Mouse (Mus musculus) heart, adult 18-20 months (tissue): ENCODE data around the gene Blm. TPM values are rescaled to one million over a fixed set of nuclear protein-coding genes. Genes with fewer than 3 reads are reported as not detected.

Source experiments
- DNase-seq, 2 experiments: peaks; one replicate each; pipeline ENCODE4 v3.0.0; 2021 to 2022; ENCODE audit warnings: mixed read lengths in 1 of 2
- long read RNA-seq, 2 experiments: library from polyadenylated mRNA; stranded (forward); transcript quantifications; one replicate each; pipeline ENCODE4 v2.0.0; 2021
- total RNA-seq, 2 experiments: library from RNA; stranded (reverse); gene quantifications; 2 replicates each; pipeline ENCODE4 v1.2.3; 2021

Gene Blm
- 1 to 10 TPM in 1 of 2 experiments, under 1 TPM in 1; 0.94 to 1.3 TPM for total RNA-seq
- long read RNA-seq, experiment 1, partial matches to known transcripts, result 0 of 1 reads
- long read RNA-seq, experiment 1, other reads (novel, unspliced or antisense), result 1 of 1 reads
- long read RNA-seq, experiment 2, result 0 reads

DNA sequence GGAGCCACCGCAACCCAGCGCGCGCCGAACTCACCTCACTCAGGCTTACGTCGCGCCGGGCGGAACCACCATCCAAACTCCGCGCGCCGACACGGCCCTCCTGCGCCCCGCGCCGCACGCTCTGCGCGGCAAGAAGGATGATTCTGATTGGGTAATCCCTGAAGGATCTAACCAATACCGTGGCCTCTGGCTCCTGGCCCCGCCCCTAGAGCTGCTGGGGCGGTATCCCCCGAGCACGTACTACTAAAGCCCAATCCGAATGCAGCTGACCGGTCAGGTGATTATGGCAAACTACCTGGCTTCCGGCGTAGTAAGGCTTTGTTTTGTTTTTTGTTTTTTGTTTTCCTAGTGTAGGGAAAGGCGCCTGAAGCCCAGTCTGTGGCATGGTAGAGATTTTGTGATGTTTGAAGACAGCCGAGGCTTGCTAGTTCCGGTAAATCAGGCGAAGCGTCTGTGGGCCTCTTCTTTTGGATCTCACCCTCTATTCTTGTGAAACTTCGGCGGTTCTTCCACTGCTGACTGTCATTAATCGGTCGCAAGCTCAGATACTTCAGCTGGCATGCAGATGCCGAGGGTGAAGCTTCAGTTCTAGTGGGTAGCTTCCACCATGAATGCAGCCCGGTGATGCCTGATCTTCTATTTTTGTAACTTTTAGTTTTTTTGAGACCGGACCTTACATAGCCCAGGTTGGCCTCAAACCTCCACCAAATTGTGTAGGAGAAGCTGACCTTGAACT lies at the start of gene Blm:
Blm (minus strand) TSS at position 111 of the 736 bp plus-strand sequence.
- peak; percentile 96 to 98 for DNase-seq

DNA sequence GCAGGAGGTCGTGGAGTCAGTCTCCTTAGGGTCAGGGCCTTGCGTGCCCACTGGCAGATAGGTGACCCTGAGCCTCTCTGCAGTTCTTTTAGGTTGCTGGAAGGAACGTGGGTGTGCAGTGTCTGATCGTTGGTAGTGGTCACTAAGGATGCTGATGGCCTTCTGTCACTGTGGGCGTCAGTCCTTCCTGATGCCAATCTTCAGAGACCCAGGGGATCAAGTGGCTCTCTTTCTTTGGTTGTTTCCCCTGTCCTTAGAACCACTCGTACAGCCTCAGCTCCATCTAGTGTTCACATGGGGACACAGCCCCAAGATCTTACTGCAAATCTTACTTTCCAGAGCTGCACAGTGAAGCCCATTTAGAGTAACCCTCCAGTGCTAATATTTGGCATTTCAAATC lies 49.1 kb upstream of the Blm start:
- DNase-seq, result peak; percentile 70 to 79

DNA sequence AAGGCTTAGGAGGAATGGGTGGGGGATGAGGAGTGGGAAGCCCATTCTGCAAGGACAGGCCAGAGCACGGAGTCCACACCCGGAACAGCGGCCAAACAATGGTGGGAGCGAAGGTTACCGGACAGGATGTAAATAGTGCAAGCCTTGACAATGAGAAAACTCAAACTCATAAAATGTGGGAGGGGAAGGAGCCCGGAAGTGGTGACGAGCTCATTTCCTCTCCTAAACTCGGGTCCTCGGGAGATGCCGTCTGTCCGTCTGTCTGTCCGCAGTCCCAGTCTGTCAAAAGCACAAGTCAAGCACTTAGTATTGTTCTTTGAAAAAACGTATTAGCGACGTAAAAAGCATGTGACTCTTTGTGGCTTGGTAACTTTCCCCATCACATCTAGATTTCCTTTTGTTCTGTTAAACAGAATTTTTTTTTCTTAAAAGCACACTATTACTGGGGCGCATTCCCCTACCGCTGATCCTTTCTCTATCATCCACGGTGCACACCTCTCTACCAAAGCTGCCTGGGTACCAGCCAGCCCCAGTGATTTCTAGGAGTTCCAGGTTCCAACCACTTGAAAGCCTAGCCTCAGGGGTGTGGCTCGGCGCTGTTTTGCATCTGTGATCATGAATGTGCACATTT lies 48.0 kb upstream of the Blm start:
- DNase-seq, result peak; percentile 64 to 73

DNA sequence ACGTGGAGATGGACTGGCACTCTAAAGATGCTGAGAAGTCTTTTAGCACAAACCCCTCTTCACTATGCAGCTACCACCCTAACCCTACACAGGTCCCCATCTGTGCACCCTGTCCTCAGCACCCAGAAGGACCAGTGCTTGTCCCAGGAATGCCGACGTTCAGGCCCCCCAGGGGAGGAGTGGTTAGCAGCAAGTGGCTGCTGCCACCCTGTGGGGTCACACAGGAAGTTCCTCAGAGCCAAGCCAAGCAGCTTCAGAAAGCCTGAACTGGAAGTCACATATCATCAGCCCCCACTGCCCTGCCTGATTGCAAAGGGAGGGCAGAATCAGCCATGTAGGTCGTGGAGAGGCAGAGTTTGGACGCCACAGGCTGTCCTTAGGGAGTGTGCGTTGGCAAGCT lies 45.4 kb upstream of the Blm start:
- DNase-seq, result peak in 1 of 2 experiments; percentile 51

DNA sequence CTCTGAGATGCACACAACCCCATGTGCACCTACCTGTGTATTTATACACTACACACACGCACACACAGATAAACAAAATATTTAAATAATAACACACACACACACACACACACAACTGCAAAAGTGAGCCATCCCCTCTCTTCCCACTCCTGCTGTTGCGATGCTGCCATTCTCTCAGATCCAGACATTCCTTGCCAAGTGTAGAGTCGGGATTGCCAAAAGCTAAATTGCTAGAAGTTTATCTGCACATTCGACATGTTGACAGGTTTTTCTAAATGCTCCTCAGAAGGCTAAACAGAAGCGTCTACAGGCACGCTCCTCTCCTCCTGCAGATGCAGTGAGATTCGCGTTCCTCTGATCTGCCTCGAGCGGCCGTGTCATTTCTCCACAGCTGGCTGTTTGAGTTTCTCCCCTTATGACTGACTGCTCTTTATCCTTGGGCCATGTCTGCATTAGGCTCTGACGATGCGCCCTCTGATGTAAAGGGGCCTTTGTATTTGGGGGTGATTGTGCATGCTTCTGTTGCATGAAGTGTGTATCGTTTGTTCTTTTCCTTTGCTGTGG lies 42.6 kb upstream of the Blm start:
- DNase-seq, result no peak

DNA sequence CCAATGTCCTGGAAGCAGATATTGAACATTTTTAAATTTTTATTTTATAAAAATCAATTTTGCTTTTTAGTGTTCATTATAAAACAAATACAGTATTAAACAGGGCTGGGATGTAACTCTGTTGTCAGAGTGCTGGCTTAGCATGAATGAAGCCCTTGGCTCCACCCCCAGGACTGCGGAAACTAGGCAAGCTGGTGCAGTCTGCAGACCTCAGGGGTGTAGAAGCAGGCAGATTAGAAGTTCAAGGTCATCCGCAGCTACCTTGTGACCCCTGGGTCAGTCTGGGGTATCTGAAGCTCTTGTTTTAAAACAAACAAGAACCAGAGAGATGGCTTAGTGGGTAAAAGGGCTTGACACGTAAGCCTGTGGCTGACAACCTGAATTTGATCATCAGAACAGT lies 41.7 kb upstream of the Blm start:
- no peak for DNase-seq

DNA sequence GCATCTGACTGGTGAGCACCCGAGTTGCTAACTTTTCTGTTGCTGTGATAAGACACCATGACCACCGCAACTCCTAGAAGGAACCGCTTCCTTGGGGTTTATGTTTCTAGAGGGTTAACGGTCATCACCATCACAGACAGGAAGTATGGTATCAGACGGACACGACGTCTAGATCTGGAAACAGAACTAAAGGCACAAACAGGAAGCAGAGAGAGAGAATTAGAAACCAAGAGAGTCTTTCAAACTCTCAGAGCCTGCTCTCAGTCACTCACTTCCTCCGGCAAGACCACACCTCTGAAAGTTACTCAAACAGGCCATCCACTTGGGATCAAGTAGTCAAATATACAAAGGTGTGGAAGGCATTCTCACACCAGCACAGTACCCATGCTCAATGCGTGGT lies 40.8 kb upstream of the Blm start:
- no peak for DNase-seq

DNA sequence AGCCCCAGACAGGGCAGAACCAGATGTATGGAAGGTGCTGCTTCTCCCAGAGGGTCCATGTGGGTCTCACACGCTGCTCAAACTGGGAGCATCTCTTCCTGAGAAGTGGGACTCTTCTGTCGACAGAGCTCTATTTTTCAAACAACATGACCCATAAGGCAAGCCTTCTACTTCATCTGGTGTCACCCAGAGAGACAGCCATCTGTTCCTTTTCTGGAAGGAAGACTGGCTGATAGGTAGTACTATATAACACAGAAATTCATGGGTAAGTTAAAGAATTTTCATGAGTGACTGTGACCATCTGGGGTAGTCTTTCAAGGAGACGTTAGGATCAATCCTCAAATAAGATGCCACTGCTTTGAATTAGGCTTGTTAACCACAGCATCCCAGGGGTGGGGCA lies 38.2 kb upstream of the Blm start:
- DNase-seq, result no peak

DNA sequence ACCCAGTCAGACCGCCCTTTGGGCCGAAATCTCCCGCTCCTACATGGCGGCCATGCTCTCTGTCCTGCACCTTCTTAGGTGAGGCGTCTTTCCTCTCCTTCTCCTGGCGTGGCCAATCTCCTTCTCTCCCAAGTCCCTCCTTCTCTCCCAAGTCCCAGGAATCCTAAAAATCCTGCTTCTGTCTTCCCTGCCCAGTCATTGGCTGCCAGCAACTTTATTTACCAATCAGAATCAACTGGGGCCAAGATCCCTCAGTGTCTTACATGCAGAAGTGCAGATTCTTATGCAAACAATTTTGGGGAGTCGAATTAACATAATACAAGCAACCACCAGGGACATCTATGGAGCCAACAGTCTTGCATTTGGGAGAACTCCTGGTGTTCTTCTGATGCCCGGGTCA lies 33.1 kb upstream of the Blm start:
- no peak for DNase-seq

DNA sequence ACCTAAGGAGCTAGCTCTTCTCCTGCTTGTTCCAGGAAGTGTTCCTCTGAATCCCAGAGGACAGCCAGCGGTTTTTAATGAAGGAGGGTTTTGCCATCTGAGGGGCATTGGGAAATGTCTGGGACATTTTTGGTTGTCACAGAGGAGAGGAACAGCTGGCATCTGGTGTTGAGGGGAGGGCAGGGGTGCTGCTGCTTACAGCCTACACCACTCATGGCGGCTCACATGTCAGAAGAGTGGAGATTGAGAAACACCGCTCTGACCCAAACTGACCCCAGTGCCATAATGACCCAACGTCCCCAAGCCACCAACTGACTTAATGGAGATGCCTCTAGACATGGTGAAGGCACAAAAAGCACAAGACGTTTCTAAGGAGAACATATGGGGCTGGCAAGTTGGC lies 27.0 kb upstream of the Blm start:
- DNase-seq, result no peak

DNA sequence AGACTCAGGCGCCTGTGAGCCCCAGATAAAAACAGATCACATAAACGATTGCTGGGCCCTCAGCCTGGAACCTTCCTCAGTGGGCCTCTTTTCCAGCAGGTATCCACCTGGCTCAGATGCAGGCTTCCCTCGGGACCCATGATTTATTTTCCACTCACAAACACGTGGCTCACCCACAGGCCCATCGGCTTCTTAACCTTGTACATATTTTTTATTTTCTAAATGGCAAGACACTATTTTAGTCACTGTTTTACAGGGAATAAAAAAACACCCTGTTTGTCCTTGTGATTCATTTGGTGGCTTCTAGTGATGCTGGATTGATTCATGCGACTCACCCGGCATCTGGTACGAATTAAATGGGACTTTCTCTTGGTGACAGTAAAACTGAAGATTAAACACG lies 26.4 kb upstream of the Blm start:
- DNase-seq, result no peak

DNA sequence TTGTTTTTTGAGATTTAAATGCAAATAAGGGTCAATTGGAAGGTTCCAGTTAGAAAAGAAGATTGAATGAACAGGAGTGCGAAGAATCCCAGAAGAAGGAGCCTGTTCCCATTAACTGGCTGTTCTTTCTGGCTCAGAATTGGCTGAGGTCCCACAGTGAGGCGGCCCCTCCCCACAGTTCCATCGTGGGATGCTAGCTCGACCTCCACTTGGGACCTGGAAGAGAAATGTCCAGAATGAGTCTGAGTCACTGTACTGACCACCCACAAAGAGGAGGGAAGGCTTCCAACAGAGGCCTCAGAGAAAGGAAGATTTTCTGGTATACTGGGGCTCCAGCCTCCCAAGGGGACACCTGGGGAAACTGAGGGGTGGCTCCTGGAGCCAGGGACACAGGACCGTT lies 23.7 kb upstream of the Blm start:
- no peak for DNase-seq

DNA sequence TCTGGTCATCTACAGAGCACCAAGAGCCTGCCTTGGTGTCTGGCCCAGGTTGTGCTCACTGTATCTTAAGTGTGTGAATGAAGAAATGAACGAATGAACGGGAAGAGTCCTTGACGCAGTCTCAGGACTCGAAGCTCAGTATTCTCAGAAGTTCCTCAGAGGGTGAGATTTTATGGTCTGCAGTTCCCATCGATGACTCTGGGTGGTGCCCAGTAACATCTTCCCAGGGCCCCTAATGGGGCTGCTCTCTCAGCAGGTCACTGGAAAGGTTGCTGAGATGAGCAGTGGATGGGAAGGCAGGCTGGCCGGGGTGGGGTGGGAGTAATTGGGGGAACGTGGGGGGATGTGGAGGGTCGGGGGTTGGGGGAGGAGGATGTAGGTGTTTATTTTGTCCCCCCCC lies 23.2 kb upstream of the Blm start:
- no peak for DNase-seq

DNA sequence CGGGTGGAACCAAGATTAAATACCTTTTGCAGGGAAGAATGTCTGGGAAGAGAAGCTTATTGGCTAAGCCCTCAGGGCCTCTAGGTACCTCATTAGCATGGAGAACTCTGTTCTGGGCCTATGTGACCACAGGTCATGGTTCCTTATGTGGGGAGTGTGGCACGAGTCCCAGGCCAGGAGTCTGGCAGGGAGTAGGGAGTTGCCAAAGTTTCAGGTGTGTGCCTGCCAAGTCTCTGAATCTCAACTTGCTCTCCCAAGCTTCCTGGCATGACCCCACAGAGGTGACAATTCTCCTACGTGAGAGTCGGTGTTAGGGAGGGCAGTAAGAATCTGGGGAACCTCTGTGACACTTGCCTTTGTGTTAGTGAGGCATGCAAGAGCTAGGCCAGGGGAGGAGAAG lies 22.2 kb upstream of the Blm start:
- peak; percentile 34 to 49 for DNase-seq

DNA sequence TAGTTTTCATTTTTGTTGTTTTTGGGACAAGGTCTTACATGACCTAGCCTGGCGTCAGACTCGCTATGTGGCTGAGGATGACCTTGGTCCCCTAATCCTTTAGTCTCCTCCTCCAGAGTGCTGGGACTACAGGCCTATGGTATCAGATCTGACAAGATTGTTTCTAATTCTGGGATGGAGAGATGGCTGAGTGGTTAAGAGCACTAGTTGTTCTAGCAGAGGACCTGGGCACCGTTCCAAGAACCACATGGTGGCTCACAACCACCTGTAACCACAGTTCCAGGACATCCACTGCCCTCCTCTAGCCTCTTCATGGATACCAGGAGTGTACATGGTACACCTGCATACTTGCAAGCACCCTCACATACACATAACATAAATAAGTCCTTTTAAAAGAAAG lies 21.2 kb upstream of the Blm start:
- DNase-seq, result peak; percentile 69 to 70

DNA sequence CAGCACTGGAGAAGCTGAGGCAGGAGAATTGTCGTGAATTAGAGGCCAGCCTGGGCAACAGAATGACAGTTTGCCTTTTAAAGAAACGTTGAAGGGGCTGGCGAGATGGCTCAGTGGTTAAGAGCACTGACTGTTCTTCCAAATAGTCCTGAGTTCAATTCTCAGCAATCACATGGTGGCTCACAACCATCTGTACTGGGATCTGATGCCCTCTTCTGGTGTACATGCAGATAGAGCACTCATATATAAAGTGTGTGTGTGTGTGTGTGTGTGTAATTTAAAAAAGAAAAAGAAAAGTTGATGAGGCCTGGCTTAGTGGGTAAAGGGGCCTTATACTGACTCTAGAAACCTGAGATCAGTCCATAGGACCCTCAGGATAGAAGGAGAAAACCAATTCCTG lies 20.2 kb upstream of the Blm start:
- DNase-seq, result peak in 1 of 2 experiments; percentile 13

DNA sequence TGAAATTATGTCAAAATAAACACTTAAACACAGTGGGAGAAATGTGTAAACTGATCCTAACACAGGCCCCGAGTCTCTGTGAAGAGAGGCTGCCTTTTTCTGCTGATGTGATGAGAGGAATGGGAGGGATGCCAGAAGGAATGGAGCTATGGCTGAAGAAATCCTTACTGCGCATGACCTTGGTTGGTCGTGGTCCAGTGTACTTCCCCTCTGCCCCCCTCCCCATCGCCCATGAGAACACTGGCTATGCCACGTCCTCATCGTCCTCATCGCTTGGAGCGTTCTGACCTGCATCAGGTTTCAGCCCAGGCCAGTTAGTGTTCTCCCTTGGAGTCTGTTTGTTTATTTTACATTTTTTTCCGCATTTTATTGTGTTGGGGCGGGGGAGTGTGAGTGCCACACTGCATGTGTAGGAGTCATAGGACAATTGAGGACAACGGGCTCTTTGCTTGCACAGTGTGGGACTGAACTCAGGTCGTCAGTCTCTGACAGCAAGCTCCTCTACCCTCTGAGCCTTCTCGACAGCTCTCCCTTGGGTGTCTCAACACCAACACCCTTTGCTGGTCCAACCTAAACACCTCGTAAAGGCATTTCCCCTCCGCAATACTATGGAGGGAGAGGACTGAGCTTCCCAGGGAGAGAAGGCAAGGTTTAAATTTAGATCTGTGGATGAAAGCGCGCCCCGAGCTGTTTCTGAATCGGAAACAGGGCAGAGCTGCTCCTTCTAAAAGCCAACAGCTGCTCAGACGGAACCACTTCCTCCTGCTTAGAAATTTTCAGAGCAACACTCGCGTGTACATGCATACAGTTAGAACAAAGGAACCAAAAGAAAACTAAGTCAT lies 19.5 kb upstream of the Blm start:
- peak; percentile 52 to 56 for DNase-seq

DNA sequence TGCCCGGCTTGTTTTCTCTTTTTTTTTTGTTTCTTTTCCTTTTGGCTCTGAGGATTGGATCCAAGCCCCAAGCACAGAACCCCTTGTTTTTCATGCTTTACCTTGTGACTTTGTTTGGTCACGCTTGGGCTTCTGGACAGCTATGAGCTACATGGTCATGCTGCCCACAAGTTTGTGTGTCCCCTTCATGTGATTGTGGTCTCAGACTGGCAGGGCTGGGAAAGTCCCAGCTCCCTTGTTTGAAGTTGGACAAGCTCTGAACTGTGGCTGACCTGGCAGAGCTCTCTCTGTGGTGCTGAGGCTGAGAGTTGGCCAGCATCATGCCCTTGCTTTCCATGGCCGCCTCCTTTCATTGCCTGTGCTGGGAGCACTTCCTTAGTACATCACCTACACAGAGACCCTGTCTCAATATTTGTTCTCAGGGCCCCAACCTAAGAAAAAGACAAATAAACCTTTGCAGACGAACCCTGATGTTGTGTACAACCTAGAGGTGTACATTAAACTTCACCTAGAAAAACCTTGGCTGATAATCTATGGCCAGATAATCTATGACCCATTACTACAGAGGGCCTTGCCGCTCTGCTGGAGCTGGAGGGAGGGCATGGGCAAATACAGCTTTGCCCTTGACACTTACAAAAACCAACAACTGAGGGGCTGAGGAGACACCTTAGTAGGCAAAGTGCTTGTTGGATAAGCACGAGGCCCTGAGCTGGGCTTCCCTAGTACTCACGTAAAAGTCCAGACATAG lies 13.8 kb upstream of the Blm start:
- DNase-seq, result no peak

DNA sequence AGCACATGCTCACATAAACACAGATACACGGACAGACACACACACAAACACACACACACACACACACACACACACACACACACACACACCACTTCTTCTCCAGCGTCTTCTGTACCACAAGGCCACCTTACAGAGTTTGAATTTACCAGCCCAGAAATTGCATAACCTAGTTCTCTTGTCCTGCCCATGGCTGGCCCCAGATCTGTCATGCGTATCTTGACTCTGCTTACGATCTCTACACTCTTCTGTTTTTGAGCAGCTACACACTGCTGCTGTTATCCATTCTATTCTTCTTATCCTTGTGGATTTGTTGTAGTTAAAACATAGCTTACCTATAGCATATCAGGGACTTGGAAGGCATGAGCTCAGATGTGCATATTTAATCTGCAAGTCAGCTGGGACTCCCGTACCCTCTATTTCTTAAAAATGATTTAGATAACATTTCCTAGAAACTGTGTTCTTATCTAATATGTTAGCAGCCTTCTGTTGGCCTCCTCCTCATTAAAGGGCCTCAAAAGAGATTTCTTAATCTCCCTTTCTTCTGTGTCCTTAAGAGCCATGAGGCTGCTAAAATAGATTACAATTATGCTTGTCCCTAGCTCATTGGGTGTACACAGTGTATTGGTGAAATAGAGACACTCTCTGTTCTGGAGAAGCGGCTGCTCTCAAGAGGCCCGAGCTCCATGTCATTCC lies 7.4 kb upstream of the Blm start:
- DNase-seq, result no peak

DNA sequence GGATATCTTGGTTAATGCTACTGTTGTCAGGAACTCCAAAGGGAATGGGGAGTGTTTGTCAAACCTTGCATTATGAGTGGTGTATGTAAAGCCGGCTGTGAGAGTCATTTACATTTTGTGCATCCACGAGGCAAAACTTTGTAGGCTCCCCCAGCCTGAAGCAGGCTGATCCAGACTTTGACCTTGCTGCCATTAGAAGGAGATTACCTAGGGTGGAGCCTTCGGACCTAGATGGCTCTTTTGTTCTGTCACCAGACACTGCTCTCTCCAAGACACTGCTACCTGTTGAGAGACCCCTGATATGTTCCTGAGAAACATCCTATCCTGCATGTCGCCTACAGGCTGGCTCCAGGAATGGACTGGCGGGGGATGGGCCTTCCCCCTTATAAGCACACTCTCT lies 4.7 kb upstream of the Blm start:
- DNase-seq, result no peak

DNA sequence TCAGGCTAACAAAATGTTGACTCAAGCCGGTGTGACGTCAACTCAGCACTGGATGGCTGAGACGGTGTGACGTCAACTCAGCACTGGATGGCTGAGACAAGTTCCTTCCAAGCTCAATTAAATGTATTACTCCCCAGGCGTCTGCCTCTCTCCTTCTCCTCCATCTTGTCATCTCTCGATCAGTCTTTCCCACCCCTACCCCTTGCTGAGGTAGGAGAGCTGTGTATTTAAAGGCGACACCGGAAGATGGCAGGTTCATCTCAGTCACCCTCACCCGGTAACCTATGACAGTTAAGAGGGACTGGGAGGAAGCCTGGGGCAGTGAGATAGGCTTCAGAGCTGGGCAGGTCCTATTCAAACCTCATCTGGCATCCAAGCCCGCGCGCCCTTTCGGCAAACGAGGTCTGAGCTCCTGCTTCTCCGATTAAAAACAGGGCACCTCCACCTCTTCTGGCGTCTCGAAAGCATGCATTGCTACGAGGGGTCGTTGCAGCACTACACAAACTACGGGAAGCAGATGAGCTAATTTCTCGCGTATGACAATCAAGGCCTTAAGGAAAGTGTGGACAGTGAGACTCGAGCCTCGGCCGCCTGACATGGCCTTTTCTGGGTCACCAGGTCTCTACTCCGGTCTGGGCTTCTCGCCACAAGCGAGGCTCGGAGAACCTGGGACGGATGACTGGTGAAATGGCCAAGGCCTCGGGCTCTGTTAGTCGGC lies 469 bp downstream of the Blm start:
- no peak for DNase-seq
